Mouse (Mus musculus): Measurements from ENCODE around the gene Ptprn2.

GRCm38 (mm10) chr12:117079724-117080123 lies 594.2 kb downstream of the Ptprn2 start:
- TF ChIP-seq CTCF (IDR thresholded peaks at IDR 0.05; ENCODE audit: borderline replicate concordance, control insufficient read depth, extremely low read depth, insufficient read depth, low read length, poor library complexity) (no peak), POLR2A (IDR thresholded peaks at IDR 0.05; ENCODE audit: control insufficient read depth, extremely low read depth, insufficient read depth, low read length, poor library complexity) (no peak)
